Mouse (Mus musculus) layer of hippocampus, postnatal 25 days (tissue): ENCODE data around the gene Hgf. TPM values are rescaled to one million over a fixed set of nuclear protein-coding genes. Genes with fewer than 3 reads are reported as not detected.

Experiments
- total RNA-seq, 2 experiments: library from RNA; stranded (reverse); gene quantifications; 2 replicates each; pipeline ENCODE4 v1.2.3; 2021

Gene Hgf
- total RNA-seq, 2 experiments from 2014 or later = 3.4 to 3.9 TPM

Other genes with a start within 250 kb of the Hgf start
- not detected for gene Gm28710, start 238.3 kb downstream of the Hgf start, total RNA-seq